Mouse (Mus musculus): ENCODE measurements at regions not wholly inside any gene's neighbourhood (a gene's known extent, or its start where the extent isn't known, plus 50 kb on each side); places are given as distances from the start of the nearest gene placed in this dataset.

- no peak for DNase-seq
Observed at GRCm38 (mm10) chr13:99056432-99057292, 72.3 kb upstream of the 1700024P04Rik start.

- DNase-seq, result no peak
Observed at GRCm38 (mm10) chr13:99055609-99056321, 71.4 kb upstream of the 1700024P04Rik start.

GRCm38 (mm10) chr13:99052076-99052475 lies 67.7 kb upstream of the 1700024P04Rik start:
- no peak for DNase-seq

- no peak for DNase-seq
Observed at GRCm38 (mm10) chr13:99049699-99050098, 65.3 kb upstream of the 1700024P04Rik start.

DNA sequence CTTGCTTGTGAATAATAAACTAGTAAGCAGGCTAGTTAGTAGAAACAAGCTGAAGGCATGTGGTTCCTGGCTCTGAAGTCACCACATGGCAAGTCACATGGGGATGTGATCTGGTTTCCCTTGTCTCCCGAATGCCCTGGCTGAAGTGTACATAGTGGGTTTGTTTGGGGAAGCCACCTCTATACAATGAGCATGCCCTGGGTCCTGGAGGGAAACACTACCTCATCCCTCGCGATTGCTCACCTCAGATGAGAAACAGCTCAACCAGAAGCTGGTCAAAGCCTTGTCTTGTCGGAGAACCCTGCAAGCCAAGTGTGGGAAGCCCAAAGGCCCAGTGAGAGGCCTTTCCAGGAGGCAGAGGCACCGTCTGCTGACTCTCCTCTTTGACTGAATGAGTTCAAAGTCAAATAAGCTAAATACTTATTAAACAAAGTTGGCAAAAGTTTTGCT lies 64.3 kb upstream of the 1700024P04Rik start:
- DNase-seq, result no peak

DNA sequence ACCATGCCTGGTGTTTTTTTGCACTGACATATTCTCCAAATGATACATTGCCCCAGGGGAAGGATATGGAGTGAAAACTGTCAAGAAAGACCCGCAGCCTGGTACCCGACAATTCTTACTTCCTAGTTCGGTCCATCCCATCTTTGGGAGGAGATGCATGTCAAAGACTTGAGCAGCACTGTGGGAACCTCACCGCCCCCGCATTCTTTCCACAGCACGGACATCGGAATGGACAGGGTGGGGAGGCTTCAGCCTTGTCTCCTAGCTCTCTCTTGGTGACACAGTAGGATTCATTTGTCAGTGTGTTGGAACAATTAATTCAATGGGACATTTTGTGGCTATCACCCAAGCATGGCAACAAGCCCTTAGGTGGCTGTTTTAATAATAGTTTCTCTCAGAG lies 62.9 kb upstream of the 1700024P04Rik start:
- DNase-seq, result no peak

GRCm38 (mm10) chr13:99046737-99047136 lies 62.4 kb upstream of the 1700024P04Rik start:
- no peak for DNase-seq

- DNase-seq, result no peak
Observed at GRCm38 (mm10) chr13:99042086-99042485, 57.7 kb upstream of the 1700024P04Rik start.

- no peak for DNase-seq
Observed at GRCm38 (mm10) chr13:99041256-99041655, 56.9 kb upstream of the 1700024P04Rik start.

GRCm38 (mm10) chr13:99040846-99041245 lies 56.5 kb upstream of the 1700024P04Rik start:
- DNase-seq, result no peak

GRCm38 (mm10) chr13:99040171-99040570 lies 55.8 kb upstream of the 1700024P04Rik start:
- no peak for DNase-seq

DNA sequence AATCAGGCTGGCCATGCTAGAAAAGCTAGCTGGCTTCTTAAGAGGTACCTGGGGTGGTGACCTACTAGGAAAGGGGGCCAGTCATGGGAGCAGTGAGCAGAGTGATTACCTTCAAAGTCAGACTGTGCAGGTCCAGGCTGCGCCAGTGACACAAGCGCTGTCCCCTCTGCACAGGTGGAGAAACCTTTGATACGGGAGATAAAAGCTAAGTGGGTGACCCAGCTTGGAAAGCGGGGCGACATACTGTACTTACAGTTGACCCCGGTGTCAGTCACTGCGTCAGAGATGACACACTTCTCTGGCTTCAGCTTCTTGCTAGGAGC lies 54.7 kb upstream of the 1700024P04Rik start:
- DNase-seq, result no peak

DNA sequence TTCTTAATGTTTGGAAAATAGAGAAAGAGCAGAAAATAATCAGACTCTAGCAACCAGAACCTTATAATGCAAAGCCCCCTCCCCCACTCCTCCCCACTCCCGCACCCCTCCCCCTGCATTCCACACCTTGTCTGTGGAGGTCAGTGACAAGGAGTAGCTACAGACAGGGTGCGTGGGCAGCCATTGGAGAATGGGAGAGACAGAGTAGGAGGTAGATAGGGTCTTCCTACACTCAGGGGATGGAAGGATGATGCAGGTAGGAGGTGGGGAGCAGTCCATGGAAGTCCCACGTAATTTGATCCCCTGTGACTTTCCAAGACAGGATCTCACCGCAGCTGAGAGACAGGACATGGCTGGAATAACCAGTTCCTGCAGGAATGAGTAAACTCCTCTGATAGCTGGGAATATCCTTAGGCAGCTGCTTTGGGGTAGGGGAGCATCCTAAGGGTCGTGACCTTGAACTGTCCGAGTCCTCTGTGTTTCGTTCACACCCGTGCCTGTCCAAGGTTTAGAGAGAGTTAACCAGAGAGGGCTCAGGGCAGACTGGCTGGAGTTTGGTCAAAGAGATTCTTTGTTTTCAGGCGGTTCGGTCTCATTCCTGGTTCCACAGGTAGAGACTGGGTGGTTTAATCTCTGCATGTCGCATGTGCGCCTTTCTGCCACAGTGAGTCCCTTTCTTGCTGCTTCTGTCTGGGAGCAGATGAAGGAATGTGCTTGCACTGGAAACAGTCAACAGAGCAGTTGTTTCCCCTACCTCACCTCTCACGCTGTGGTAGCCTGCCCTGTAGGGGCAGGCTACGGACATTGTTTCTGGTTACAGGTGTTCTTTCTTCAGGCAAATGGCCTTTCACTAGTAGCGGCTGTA lies 54.1 kb upstream of the 1700024P04Rik start:
- DNase-seq, result no peak

DNA sequence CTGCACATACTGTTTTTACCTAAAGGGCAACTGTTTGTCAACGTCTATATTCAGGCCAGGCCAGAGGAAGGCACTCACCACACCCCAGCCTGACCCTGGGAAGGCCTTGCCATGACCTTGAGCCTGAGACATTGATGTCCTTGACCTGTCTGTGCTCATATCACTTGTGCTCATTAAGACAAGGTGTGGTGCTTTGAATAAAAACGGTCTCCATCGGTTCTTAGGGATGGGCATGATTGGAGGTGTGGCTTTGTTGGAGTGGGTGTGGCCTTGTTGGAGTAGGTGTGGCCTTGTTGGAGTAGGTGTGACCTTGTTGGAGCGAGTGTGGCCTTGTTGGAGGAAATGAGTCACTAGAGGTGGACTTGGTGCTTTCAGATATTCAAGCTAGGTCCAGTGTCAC lies 52.8 kb upstream of the 1700024P04Rik start:
- no peak for DNase-seq
